Mouse (Mus musculus) embryo, embryonic 10 days (tissue): ENCODE data around the gene Perp.

Experiments
- DNase-seq: peaks from one replicate; pipeline ENCODE4 v3.0.0-alpha.2; 2015; ENCODE audit warnings: low spot score

Gene Perp

GRCm38 (mm10) chr10:18863332-18863731, 18.5 kb downstream of the Perp start:
- DNase-seq = no peak

- DNase-seq = no peak
Observed at GRCm38 (mm10) chr10:18864753-18865152, 19.9 kb downstream of the Perp start.

GRCm38 (mm10) chr10:18870990-18871389, 26.2 kb downstream of the Perp start:
- no peak for DNase-seq

- DNase-seq = no peak
Observed at GRCm38 (mm10) chr10:18876211-18876610, 31.4 kb downstream of the Perp start.

- DNase-seq = no peak
Observed at GRCm38 (mm10) chr10:18878111-18878510, 33.3 kb downstream of the Perp start.

DNA sequence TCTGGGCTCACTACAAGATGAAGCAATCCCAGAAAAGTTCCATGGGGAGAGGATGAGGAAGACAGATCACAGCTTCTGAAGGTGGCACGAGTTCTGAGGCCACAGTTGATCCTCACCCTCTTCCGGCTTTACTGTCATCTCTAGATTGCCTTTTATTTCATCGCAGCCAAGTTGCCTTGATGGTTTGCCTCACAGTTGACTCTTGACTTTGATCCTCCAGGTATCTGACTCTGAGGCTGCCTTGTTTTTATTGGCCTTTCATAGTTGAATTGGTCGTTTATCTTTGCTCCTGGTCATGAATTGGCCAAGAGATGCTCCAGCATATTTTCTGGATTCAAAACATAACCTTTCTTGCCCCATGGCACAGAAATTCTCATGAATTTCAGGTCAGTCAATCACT, 34.3 kb downstream of the Perp start:
- no peak for DNase-seq

- no peak for DNase-seq
Observed at GRCm38 (mm10) chr10:18879690-18880089, 34.9 kb downstream of the Perp start.

GRCm38 (mm10) chr10:18882190-18882589, 37.4 kb downstream of the Perp start:
- DNase-seq = no peak

GRCm38 (mm10) chr10:18886918-18887625, 42.3 kb downstream of the Perp start:
- DNase-seq = no peak

GRCm38 (mm10) chr10:18888751-18889150, 43.9 kb downstream of the Perp start:
- DNase-seq = no peak

DNA sequence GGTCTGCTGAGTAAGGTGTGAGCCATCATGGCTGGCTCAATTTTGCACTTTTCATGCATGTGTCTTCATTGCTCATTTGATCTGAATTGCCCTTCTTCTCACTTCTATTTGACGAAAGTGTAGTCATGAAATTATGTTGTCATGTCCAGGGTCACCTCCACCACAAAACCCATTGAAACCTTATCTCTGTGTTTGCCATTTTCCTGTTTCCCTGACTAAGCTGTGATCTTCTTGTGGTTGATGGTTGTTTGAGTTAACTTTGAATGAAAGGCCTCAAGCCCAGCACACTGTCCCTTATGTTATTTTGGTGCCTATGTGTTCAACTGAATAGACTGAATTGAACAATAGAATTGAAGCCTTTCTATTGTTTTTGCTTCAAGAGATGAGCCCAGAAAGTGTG, 44.4 kb downstream of the Perp start:
- no peak for DNase-seq

DNA sequence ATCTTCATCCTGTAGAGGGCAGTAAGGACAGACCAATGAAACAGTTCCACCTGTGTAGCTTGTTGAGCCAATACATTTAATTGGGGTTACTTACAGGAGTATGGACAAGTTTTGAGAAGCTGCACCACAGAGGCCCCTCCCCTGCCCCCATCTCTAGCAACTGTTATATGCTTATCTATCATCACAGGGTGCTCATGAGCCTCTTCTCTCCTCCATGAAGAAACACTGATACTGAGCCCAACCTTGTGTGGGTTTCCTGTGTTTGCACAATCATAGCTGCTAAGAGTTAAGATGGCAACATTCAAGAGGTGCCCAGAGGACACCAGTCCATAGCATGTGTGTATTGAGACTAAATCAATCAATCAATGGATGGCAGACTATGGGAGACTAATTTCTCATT, 46.3 kb downstream of the Perp start:
- no peak for DNase-seq

DNA sequence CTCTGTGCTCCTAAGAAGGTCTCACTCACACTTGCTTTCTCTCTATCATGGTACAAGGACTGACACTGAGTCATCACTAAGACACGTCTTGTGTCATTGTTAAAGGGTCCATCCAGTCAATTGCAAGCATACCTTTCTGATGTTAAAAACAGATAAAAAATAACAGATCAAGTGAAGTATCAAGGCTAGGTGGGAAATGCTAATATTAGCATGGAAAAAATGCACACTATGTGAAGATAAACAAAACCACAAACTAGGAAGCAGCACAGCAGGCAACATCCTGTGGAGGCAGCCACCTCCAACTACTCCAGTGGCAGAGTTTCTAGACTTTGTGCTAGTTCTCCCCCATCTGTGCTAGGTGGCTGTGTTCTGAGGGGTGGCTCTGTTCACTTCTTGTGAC, 47.3 kb downstream of the Perp start:
- DNase-seq = no peak

- peak; percentile 7 for DNase-seq
Observed at GRCm38 (mm10) chr10:18894259-18895166, 49.7 kb downstream of the Perp start.

- peak; percentile 68 for DNase-seq
Observed at GRCm38 (mm10) chr10:18904108-18904507, 59.3 kb downstream of the Perp start.
